Comparison of ENCODE assay signal across 8 mouse cellular contexts in the genomic region with DNA sequence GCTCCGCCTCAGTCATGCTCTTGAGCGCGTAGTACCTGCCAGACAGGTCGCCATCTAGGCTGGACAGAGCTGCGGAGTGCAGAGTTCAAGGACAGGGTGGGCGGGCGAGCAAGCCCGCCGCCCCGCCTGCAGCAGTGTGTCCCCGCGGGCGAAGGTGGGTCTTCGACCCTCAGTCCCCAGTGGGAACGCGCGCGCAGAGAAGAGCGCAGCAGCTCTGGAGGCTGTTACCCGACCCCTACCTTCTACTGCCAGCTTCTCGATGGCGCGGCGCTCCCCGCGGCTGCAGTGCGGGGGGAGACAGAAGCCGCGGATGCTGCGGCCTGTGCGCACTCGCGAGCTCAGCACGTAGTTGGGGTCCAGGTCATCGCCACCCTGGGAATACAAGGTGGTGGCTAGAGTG. TPM values are rescaled to one million over a fixed set of nuclear protein-coding genes. Genes with fewer than 3 reads are reported as not detected.
DNase-seq lines count a peak whose midpoint lies in the region; ATAC-seq and TF ChIP-seq lines count a peak whose summit lies in the region.

No protein-coding gene starts in this region.

- H3K9me3 ChIP-seq in kidney, postnatal 0 days (replicated peaks; ENCODE audit: low read length), result no peaks in the 10 kb centered on the region
- no peaks in the 10 kb centered on the region for H3K9me3 ChIP-seq in hindbrain, embryonic 14.5 days (ENCODE audit: control insufficient read depth, low read length)
- no peaks in the 10 kb centered on the region for H3K9me3 ChIP-seq in midbrain, embryonic 15.5 days

- peak overlapping the region; percentile 52; the same call in 1 of the 2 replicates for H3K9ac ChIP-seq in kidney, postnatal 0 days (ENCODE audit: low read depth, low read length)
- H3K9ac ChIP-seq in hindbrain, embryonic 14.5 days, result peak overlapping the region; percentile 99
- peak overlapping the region; percentile 98 for H3K9ac ChIP-seq in midbrain, embryonic 15.5 days

- H3K27ac ChIP-seq in kidney, postnatal 0 days, result no peak overlapping the region
- no peak overlapping the region for H3K27ac ChIP-seq in brown adipose tissue, adult 24 weeks (replicated peaks; ENCODE audit: low read depth, low read length)
- H3K27ac ChIP-seq in hindbrain, embryonic 14.5 days, result peak overlapping the region; percentile 94
- peak overlapping the region; percentile 93 for H3K27ac ChIP-seq in midbrain, embryonic 15.5 days

- 2% methylated on average over 35 of the region's 35 CpGs for WGBS in kidney, postnatal 0 days
- WGBS in hindbrain, embryonic 14.5 days, result under 1% methylated on average over 35 of the region's 35 CpGs
- WGBS in midbrain, embryonic 15.5 days, result under 1% methylated on average over 35 of the region's 35 CpGs

- peak overlapping the region; percentile 46 for H3K4me3 ChIP-seq in kidney, postnatal 0 days (replicated peaks; ENCODE audit: low read depth, low read length)
- H3K4me3 ChIP-seq in brown adipose tissue, adult 24 weeks (ENCODE audit: insufficient read depth, low read depth, low read length), result peak overlapping the region; percentile 71
- peak overlapping the region; percentile 96 for H3K4me3 ChIP-seq in hindbrain, embryonic 14.5 days (replicated peaks; ENCODE audit: low read length)
- peak overlapping the region; percentile 84 for H3K4me3 ChIP-seq in midbrain, embryonic 15.5 days

- peak overlapping the region; percentile 90 for H3K4me2 ChIP-seq in kidney, postnatal 0 days (ENCODE audit: low read length)
- H3K4me2 ChIP-seq in hindbrain, embryonic 14.5 days (replicated peaks), result peak overlapping the region; percentile 95
- H3K4me2 ChIP-seq in midbrain, embryonic 15.5 days, result peak overlapping the region; percentile 74

- TF ChIP-seq CTCF in kidney, postnatal 0 days (IDR thresholded peaks at IDR 0.05; ENCODE audit: low read depth), result no peak

- peaks cover 33% of the 10 kb centered on the region for H3K4me1 ChIP-seq in kidney, postnatal 0 days (replicated peaks; ENCODE audit: insufficient read depth, low read length)
- peaks cover 18% of the 10 kb centered on the region for H3K4me1 ChIP-seq in brown adipose tissue, adult 24 weeks (ENCODE audit: control insufficient read depth, insufficient read depth, insufficient read length, low read length)
- H3K4me1 ChIP-seq in hindbrain, embryonic 14.5 days (replicated peaks; ENCODE audit: control insufficient read depth, insufficient read depth, low read length), result peaks cover 28% of the 10 kb centered on the region
- peaks cover 37% of the 10 kb centered on the region for H3K4me1 ChIP-seq in midbrain, embryonic 15.5 days

- no peak for DNase-seq in kidney, postnatal 0 days (ENCODE audit: low spot score)
- no peak for DNase-seq in kidney, postnatal 25 days
- DNase-seq in hindbrain, embryonic 14.5 days (ENCODE audit: low spot score), result no peak
- DNase-seq in urinary bladder, adult 18-20 months (ENCODE audit: low spot score in 2 of 2), result no peak
- no peak for DNase-seq in yolk sac, embryonic 10.5 days (ENCODE audit: low spot score)
- DNase-seq in layer of hippocampus, postnatal 25 days (ENCODE audit: extremely low spot score in 1 of 2, low spot score in 1 of 2), result no peak

- no peaks in the 10 kb centered on the region for H3K36me3 ChIP-seq in kidney, postnatal 0 days (ENCODE audit: insufficient read depth, low read length)
- peaks cover 29% of the 10 kb centered on the region for H3K36me3 ChIP-seq in hindbrain, embryonic 14.5 days (replicated peaks; ENCODE audit: control insufficient read depth, insufficient read depth)
- 0 out of 2 replicates have a peak, but pooled peaks cover 5% of the 10 kb centered on the region for H3K36me3 ChIP-seq in midbrain, embryonic 15.5 days (replicated peaks)

- 0 out of 2 replicates have a peak, but pooled peaks have one; percentile 1 for ATAC-seq in kidney, postnatal 0 days (replicated peaks; ENCODE audit: low FRiP score, low read depth)
- ATAC-seq in hindbrain, embryonic 14.5 days (ENCODE audit: low FRiP score), result peak; percentile 18; the same call in 1 of the 2 replicates
- peak; percentile 6 for ATAC-seq in midbrain, embryonic 15.5 days (replicated peaks)

- H3K27me3 ChIP-seq in kidney, postnatal 0 days (ENCODE audit: insufficient read depth, low read length), result peaks cover 17% of the 10 kb centered on the region
- no peaks in the 10 kb centered on the region for H3K27me3 ChIP-seq in hindbrain, embryonic 14.5 days (ENCODE audit: control insufficient read depth, insufficient read depth, low read length)
- no peaks in the 10 kb centered on the region for H3K27me3 ChIP-seq in midbrain, embryonic 15.5 days (replicated peaks)

RNA-seq across cellular contexts. Expression of gene Ckb, which starts 1.2 kb away (rescaled TPM):
- polyA plus RNA-seq in kidney, postnatal 0 days (2015; fragmentation: Nextera tagmentation; extraction: Ambion mirVana), result 135 and 148 TPM in 2 replicates
- 20.8 and 30.3 TPM in 2 replicates for polyA plus RNA-seq in brown adipose tissue, adult 24 weeks (2012; ENCODE audit: insufficient read depth, insufficient read length, missing spikeins)
- 1,434 and 1,576 TPM in 2 replicates for polyA plus RNA-seq in hindbrain, embryonic 14.5 days (2014; fragmentation: Nextera tagmentation; extraction: Ambion mirVana)
- 1,376 and 1,480 TPM in 2 replicates for polyA plus RNA-seq in midbrain, embryonic 15.5 days (2015; fragmentation: Nextera tagmentation; extraction: Ambion mirVana)
- total RNA-seq in layer of hippocampus, postnatal 25 days (2021), result 1,000 to 10,000 TPM; 1,260 to 1,351 TPM

RNA-seq across cellular contexts. Expression of gene Trmt61a, which starts 6.9 kb away (rescaled TPM):
- polyA plus RNA-seq in kidney, postnatal 0 days (2015; fragmentation: Nextera tagmentation; extraction: Ambion mirVana), result 6.3 and 6.8 TPM in 2 replicates
- 2.9 and 3.2 TPM in 2 replicates for polyA plus RNA-seq in brown adipose tissue, adult 24 weeks (2012; ENCODE audit: insufficient read depth, insufficient read length, missing spikeins)
- polyA plus RNA-seq in hindbrain, embryonic 14.5 days (2014; fragmentation: Nextera tagmentation; extraction: Ambion mirVana), result 6.1 and 7.2 TPM in 2 replicates
- polyA plus RNA-seq in midbrain, embryonic 15.5 days (2015; fragmentation: Nextera tagmentation; extraction: Ambion mirVana), result 10.4 and 11.9 TPM in 2 replicates
- total RNA-seq in layer of hippocampus, postnatal 25 days (2021), result 10 to 100 TPM; 17.1 to 19.7 TPM

RNA-seq across cellular contexts. Expression of gene Bag5, which starts 42.1 kb away (rescaled TPM):
- 45.7 and 48.9 TPM in 2 replicates for polyA plus RNA-seq in kidney, postnatal 0 days (2015; fragmentation: Nextera tagmentation; extraction: Ambion mirVana)
- polyA plus RNA-seq in brown adipose tissue, adult 24 weeks (2012; ENCODE audit: insufficient read depth, insufficient read length, missing spikeins), result 16.2 and 18.1 TPM in 2 replicates
- polyA plus RNA-seq in hindbrain, embryonic 14.5 days (2014; fragmentation: Nextera tagmentation; extraction: Ambion mirVana), result 65.5 and 71.6 TPM in 2 replicates
- 71.7 and 73.1 TPM in 2 replicates for polyA plus RNA-seq in midbrain, embryonic 15.5 days (2015; fragmentation: Nextera tagmentation; extraction: Ambion mirVana)
- total RNA-seq in layer of hippocampus, postnatal 25 days (2021), result 10 to 100 TPM; 46.7 to 54.1 TPM

RNA-seq across cellular contexts. Expression of gene Apopt1, which starts 42.1 kb away (rescaled TPM):
- 57.8 and 61.4 TPM in 2 replicates for polyA plus RNA-seq in kidney, postnatal 0 days (2015; fragmentation: Nextera tagmentation; extraction: Ambion mirVana)
- 123 and 134 TPM in 2 replicates for polyA plus RNA-seq in brown adipose tissue, adult 24 weeks (2012; ENCODE audit: insufficient read depth, insufficient read length, missing spikeins)
- 48.2 and 61.4 TPM in 2 replicates for polyA plus RNA-seq in hindbrain, embryonic 14.5 days (2014; fragmentation: Nextera tagmentation; extraction: Ambion mirVana)
- polyA plus RNA-seq in midbrain, embryonic 15.5 days (2015; fragmentation: Nextera tagmentation; extraction: Ambion mirVana), result 51.9 and 55.3 TPM in 2 replicates
- 10 to 100 TPM; 36.2 to 38.9 TPM for total RNA-seq in layer of hippocampus, postnatal 25 days (2021)

Comparison
In these comparisons a context has a peak if more than half of its experiments do, and no peak if none do; other contexts are left out.
1. H3K27ac ChIP-seq: peak in hindbrain, embryonic 14.5 days (single experiment) and midbrain, embryonic 15.5 days (single experiment); none in kidney, postnatal 0 days (single experiment) and brown adipose tissue, adult 24 weeks (single experiment).
2. H3K4me3 ChIP-seq: peak in every context shown above with its lines; median percentile 96 in hindbrain, embryonic 14.5 days; 84 in midbrain, embryonic 15.5 days; 71 in brown adipose tissue, adult 24 weeks; 46 in kidney, postnatal 0 days.
3. Peak in every context shown above with its lines, with median percentiles within 50 percentile points of each other: ATAC-seq, H3K4me2 ChIP-seq and H3K9ac ChIP-seq.